Mouse (Mus musculus) liver, adult 2 months (tissue): Measurements from ENCODE around the gene Vwa8. TPM values are rescaled to one million over a fixed set of nuclear protein-coding genes. Genes with fewer than 3 reads are reported as not detected.

Experiments
- DNase-seq: peaks from one replicate; pipeline ENCODE4 v3.0.0-alpha.2; 2011; ENCODE audit warnings: low read depth, low spot score; ENCODE audit errors: extremely low read depth
- H3K27ac ChIP-seq: fragments of 200-500 bp; replicated peaks from 2 replicates; pipeline ENCODE4 v1.5.1; 2012; ENCODE audit warnings: low read depth, mild to moderate bottlenecking, control low read depth, inconsistent platforms, low read length; ENCODE audit not compliant: insufficient read depth
- H3K27me3 ChIP-seq: fragments of 200-500 bp; 2 replicates; pipeline ENCODE4 v1.6.1; 2012; ENCODE audit warnings: mild to moderate bottlenecking, moderate library complexity, low read length, inconsistent platforms; ENCODE audit not compliant: control insufficient read depth, insufficient read depth
- H3K36me3 ChIP-seq: fragments of 200-500 bp; 2 replicates; pipeline ENCODE4 v1.6.1; 2012; ENCODE audit warnings: low read length, inconsistent platforms; ENCODE audit not compliant: control insufficient read depth, insufficient read depth
- H3K4me1 ChIP-seq: fragments of 200-500 bp; 2 replicates; pipeline ENCODE4 v1.6.1; 2011; ENCODE audit warnings: low read length; ENCODE audit not compliant: control insufficient read depth, insufficient read depth
- H3K4me3 ChIP-seq: fragments of 200-500 bp; 2 replicates; pipeline ENCODE4 v1.5.1; 2011; ENCODE audit warnings: low read depth, mild to moderate bottlenecking, control low read depth, low read length, moderate library complexity; ENCODE audit not compliant: insufficient read depth
- H3K79me2 ChIP-seq: fragments of 200-500 bp; 2 replicates; pipeline ENCODE4 v1.6.1; 2012; ENCODE audit warnings: inconsistent platforms, mild to moderate bottlenecking, low read length, moderate library complexity; ENCODE audit not compliant: control insufficient read depth, insufficient read depth
- H3K9ac ChIP-seq: fragments of 200-500 bp; 2 replicates; pipeline ENCODE4 v1.6.1; 2012; ENCODE audit warnings: low read depth, mild to moderate bottlenecking, control low read depth, inconsistent platforms, low read length
- CTCF ChIP-seq: fragments of 200-500 bp; IDR thresholded peaks from 2 replicates; pipeline ENCODE4 v1.5.1; 2011; ENCODE audit warnings: low read depth, low read length, control low read depth
- POLR2A ChIP-seq: fragments of 200-500 bp; IDR thresholded peaks from 2 replicates; pipeline ENCODE4 v1.6.1; 2011; ENCODE audit warnings: low read length, control low read depth; ENCODE audit not compliant: insufficient read depth; ENCODE audit errors: extremely low read depth
- WGBS: fragments of 180-500 bp; shearing (Covaris S2); methylation state at CpG from one replicate; pipeline ENCODE4 v1.1.7; 2018; 5-methylcytosine and 5-hydroxymethylcytosine counted together
- polyA plus RNA-seq: library from polyadenylated mRNA; depleted of rRNA; stranded (reverse); fragments of >200 nt; gene quantifications from 2 replicates; pipeline ENCODE4 v1.2.3, GENCODE M21; 2012
- total RNA-seq: library from RNA; depleted of rRNA; stranded (reverse); fragments of >200 nt; gene quantifications from 2 replicates; pipeline ENCODE4 v1.2.3, GENCODE M21; 2014

Gene Vwa8
- total and polyA plus RNA-seq, 2 experiments: 44.0 to 106 TPM

DNA sequence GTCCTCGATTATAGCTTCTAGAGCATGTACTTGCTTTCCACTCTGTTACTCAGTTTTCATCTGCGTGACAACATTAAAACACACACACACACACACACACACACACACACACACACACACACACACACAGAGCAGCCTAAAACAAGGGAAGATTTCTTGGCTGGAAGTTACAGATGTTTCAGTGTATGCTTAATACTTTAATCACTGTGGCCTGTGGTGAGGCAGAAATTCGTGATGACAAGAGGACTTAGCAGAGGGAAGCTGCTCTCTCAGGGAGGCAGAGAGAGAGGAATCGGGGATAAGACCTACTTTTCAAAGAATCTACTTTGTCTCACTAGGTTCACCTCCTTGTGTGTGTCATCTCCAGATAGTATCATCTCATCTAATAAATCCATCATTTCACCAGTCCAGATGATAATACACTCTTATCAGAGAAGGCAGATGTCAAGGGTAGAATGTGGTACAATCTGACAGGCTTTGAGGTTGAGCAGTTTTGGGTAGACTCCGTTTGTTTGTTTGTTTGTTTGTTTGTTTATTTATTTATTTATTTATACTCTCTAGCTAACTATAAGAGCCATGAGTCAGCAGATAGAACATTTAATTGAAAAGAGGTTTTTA lies 1.2 kb downstream of the Vwa8 start:
- H3K9ac ChIP-seq: peak overlapping the region; percentile 100
- no peaks in the 10 kb centered on the region for H3K36me3 ChIP-seq
- H3K4me1 ChIP-seq: peaks cover 16% of the 10 kb centered on the region
- peak overlapping the region; percentile 99 for H3K4me3 ChIP-seq
- no peak for DNase-seq
- no peak for TF ChIP-seq CTCF
- TF ChIP-seq POLR2A: no peak
- H3K27me3 ChIP-seq: no peaks in the 10 kb centered on the region
- peak overlapping the region; percentile 99 for H3K27ac ChIP-seq
- H3K79me2 ChIP-seq: peaks cover 3% of the 10 kb centered on the region
- 12% methylated on average over 5 of the region's 5 CpGs for WGBS

DNA sequence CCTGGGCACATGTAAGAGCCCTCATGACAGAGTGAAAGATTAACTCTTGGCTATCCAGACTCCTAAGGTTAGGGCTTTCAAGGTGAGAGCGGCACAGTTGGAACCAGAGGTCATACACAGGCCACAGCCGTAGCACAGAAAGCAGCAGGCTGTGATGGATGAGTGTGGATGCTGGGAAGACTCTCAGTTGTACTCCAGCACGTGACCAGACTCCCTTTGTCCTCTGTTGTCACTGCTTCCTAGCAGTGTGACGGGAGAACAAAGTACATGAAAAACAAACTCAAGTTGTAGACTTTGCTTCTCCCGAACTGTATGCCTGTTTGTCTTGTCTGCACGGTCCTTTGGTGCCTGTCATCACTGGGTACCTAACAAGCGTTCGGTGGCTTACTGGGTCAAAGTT lies 1.8 kb downstream of the Vwa8 start:
- Histone ChIP-seq H3K4me1 (peaks cover 18% of the 10 kb centered on the region), H3K36me3 (no peaks in the 10 kb centered on the region), H3K27ac (peak overlapping the region; percentile 43), H3K4me3 (no peak overlapping the region), H3K9ac (no peak overlapping the region), H3K79me2 (peaks cover 6% of the 10 kb centered on the region), H3K27me3 (no peaks in the 10 kb centered on the region)
- TF ChIP-seq POLR2A (no peak), CTCF (no peak)
- 14% methylated on average over 8 of the region's 8 CpGs for WGBS
- DNase-seq: peak; percentile 100

DNA sequence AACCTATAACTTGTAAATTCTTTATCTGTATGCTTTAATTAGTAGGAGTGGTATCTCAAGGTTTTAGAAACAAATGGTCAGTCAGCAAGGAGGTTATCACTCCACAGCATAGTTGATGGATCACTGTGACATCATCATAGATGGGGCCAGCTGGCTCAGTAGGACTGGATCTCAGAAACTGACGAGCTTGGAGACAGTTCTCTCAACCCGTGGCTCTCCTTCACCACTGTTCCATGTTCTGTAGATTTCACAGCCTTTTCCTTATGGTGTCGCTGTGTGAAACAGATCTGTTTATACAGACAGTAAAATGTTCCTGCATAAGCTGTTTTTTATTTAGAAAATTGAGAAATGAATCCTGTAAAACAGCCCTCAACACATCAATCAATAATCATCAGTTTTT lies 2.5 kb downstream of the Vwa8 start:
- TF ChIP-seq POLR2A (no peak), CTCF (no peak)
- H3K27me3 ChIP-seq: no peaks in the 10 kb centered on the region
- no peaks in the 10 kb centered on the region for H3K36me3 ChIP-seq
- DNase-seq: peak; percentile 80
- H3K27ac ChIP-seq: peak overlapping the region; percentile 91
- peak overlapping the region; percentile 37 for H3K4me3 ChIP-seq
- 13% methylated on average over 3 of the region's 3 CpGs for WGBS
- peaks cover 8% of the 10 kb centered on the region for H3K79me2 ChIP-seq
- peak overlapping the region; percentile 34; the same call in 1 of the 2 replicates for H3K9ac ChIP-seq
- H3K4me1 ChIP-seq: peaks cover 20% of the 10 kb centered on the region

DNA sequence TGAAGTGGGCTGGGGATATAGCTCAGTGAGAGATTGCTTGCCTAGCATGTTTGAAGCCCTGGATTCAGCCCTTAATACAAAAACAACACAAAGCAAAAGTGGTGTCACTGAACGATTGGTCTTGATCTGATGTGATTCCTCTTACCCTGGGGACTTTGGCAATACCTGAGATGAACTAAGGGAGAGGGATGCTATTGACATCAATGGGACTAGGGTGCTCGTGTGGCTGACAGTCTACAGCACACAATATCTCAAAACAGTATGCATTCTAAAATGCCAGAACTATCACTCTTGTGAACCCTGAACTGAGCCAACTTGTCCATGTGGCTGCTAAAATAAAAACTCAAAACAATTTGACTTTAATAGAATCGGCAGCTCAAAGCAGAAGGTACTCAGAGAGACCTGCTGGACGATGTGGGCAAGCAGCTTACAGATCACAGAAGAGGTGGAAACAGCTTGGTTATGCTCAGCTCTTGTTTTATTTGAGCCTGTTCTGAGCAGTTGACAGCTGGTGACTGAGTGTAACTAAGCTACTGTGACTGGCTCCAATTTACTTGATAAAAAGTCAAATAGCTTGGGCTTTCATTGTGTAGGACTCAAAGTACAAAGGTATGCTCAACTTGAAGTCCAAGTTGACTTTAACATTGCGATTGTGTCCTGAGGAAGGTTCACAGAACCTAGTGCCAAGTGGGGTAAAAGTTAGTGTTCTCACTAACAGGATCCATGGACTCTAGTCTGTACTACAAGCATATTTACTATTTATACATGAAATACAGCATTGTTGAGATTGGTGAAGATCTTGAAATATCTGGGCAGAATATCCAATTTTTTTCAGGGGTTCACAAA lies 3.8 kb downstream of the Vwa8 start:
- Histone ChIP-seq H3K9ac (peak overlapping the region; percentile 44), H3K27ac (peak overlapping the region; percentile 96)

DNA sequence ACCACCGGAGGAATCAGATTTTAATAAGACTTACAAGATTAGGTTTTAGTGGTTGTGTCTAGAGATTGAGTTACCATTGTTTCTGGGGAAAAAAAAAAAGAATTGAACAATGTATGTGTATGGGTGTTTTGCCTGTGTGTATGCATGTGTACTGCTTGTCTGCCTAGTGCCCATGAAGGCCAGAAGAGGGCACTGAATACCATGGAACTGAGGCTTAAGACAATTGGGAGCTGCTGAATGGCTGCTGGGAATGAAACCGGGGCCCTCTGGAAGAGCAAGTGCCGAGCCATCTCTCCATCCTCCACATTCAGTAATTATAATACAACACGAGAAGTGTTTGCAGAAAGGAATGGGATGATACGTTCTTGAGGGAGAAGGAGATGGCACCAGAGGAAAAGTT lies 12.3 kb downstream of the Vwa8 start:
- Histone ChIP-seq H3K27ac (no peak overlapping the region), H3K9ac (no peak overlapping the region), H3K4me3 (no peak overlapping the region)

More for the DNA sequence above, 3.8 kb downstream of the Vwa8 start:
- peak; percentile 100 for DNase-seq
- Histone ChIP-seq H3K4me3 (peak overlapping the region; percentile 32; the same call in 1 of the 2 replicates), H3K79me2 (peaks cover 11% of the 10 kb centered on the region), H3K27me3 (no peaks in the 10 kb centered on the region), H3K4me1 (peaks cover 20% of the 10 kb centered on the region), H3K36me3 (no peaks in the 10 kb centered on the region)
- no peak for TF ChIP-seq POLR2A
- no peak for TF ChIP-seq CTCF
- 21% methylated on average over 5 of the region's 5 CpGs for WGBS

More for the DNA sequence above, 12.3 kb downstream of the Vwa8 start:
- Histone ChIP-seq H3K4me1 (peaks cover 5% of the 10 kb centered on the region), H3K79me2 (peaks cover 24% of the 10 kb centered on the region), H3K36me3 (no peaks in the 10 kb centered on the region), H3K27me3 (no peaks in the 10 kb centered on the region)
- DNase-seq: no peak
- TF ChIP-seq POLR2A: no peak
- peak; percentile 25; the same call in 1 of the 2 replicates for TF ChIP-seq CTCF
- 98% methylated on average over 5 of the region's 5 CpGs for WGBS
